Mouse (Mus musculus) cerebellum, adult (tissue): ENCODE results near the gene Prkag2.
A peak's percentile ranks its signal among the peaks of the same experiment; 100 is the strongest.

ENCODE experiments used
- ATAC-seq: cut with Nextera tagmentation; 2 replicates; pipeline ENCODE4 v1.9.2; 2017; ENCODE audit warnings: mild to moderate bottlenecking, moderate library complexity, mixed read lengths; ENCODE audit not compliant: insufficient number of reproducible peaks, low FRiP score, low TSS enrichment

Gene Prkag2

DNA sequence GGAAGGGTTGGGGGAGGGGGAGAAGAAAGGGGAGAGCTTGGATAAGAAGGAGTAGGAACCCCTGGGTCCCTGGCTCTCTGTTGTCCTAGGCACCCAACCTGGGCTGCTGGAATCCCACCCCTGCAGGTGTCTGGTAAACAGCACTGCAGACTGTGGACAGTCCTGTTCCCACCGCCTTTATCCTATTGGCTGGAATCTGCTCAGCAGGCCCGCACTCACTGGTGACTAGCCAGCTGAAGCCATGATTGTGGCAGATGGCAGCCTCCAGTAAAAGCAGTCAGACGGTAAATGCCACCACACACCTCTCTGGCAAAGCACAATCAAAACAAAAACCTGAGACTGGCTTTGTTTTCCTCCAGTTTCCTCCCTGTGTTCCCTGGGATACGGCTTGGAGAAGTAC lies 45.2 kb downstream of the Prkag2 start:
- peak; percentile 81 for ATAC-seq

DNA sequence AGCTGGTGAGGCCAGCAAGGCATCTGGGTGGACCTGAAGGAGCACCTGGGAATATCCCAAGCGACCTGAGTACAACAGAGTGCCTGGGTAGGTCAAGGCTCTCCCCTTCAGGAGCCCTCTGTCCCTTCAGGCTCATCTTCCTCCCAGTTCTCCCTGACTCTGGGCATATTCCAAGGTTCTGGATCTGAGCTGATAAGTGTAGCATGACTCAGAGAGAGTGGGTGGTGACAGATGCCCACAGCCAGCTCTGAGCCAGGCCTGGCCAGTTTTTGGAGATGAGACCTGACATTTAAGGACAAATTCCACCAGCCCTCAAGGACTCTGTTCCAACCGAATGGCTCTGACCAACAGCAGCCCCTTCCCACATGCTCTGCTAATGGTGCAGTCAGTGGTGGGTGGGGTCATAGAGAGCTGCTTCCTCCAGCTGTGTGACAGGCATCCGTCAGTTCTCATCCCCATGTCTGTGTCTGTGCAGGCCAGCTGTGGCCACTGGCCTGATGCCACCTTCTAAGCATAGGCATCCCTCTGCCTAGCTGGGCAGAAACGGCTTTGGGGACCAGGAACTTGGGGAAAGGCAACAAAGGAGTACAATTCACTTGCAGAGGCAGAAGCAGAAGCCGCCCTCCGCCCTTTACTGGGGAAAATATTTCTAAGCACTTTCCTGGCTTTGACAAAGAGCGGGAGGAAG lies 46.3 kb downstream of the Prkag2 start:
- peak; percentile 18; the same call in 1 of the 2 replicates for ATAC-seq

DNA sequence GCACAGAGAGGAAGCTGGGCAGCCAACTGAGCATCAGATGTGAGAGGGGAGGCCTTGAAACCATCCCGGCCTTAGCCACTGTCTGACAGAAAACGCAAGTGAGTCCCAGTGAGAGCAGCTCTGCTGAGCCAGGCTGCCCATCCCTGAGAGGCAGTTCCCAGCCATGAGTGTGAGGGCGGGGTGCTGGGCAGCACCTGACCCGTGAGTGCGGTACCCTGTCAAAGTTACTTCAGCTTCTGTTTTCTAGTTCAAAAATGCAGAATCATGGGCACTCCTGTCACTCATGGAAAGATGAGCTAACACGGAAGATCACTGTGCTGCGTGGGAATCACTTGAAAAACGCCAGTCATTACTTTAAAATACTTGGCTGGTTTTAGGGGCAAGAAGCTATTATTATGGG lies 49.6 kb downstream of the Prkag2 start:
- no peak for ATAC-seq

DNA sequence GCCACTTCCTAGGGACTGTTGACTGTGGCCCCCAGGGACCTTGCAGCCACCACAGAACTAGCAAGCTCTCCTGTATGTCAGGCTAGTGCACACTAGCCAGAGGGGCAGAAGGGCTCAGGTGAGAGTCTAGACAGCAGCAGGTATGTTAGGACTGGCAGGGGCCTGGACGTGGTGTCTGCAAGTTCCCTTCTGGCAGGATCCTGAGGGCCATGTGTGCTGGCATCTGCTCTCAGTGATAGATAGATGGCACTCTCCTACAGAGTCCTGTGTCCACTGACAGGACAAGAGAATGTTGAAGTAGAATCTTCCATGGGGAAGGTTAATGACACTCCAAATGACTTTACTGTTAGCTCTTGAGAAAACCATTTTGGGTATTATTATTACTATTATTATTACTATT lies 52.8 kb downstream of the Prkag2 start:
- 0 out of 2 replicates have a peak, but pooled peaks have one; percentile 49 for ATAC-seq

DNA sequence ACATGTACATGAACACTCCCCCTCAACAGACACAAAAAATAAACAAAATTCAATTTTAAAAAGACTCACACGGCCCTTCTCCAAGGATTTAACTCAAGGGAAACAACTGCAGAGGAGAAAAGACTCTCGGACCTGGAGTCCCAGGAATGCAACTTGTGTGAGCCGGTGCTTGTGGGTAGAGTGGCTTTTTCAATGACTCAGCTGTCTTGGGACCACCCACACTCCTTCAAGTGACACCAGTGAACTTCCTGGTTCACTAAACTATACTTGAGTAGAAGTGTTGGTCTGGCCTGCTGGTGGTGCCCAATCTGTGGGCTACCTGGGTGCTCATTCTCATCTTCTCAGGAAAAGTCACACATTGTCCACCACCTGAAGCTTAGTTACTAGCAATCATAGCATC lies 53.7 kb downstream of the Prkag2 start:
- no peak for ATAC-seq

DNA sequence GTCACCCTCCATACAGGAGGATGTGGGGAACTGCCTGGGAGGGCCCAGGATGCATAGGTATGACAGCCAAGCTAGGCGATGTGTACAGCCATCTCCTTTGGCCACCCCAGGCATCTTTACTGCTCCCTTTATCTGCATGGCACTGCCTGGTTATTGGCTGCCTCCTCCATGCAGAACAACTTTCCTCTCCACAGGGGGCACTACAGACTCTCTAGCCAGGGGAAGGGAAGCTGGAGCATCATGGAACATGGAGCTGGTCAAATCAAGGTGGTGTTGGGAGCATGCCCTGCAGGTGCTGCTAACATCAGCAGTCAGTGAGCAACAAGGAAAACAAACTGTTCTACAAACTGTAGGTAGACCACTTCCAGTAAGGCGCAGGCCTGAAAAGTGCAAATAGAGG lies 56.4 kb downstream of the Prkag2 start:
- ATAC-seq: no peak

DNA sequence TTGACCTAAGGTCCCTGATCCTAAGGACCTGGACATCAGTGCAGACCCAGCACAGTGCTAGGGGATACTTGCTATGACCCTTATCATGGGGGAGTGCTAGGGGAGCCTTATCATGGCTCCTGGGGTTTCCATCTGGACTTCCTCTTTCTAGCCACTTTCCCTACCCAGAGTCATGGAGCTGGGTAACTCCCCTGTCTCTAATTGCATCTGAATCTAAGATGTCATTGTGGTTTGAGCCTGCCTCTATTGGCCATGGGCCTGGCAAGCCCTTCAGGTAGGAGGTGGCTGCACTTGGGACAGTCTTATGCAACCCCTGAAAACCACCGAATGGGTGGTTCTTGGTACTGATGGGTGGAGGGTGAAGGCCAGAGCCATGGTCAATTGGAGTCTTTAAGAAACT lies 58.5 kb downstream of the Prkag2 start:
- no peak for ATAC-seq

DNA sequence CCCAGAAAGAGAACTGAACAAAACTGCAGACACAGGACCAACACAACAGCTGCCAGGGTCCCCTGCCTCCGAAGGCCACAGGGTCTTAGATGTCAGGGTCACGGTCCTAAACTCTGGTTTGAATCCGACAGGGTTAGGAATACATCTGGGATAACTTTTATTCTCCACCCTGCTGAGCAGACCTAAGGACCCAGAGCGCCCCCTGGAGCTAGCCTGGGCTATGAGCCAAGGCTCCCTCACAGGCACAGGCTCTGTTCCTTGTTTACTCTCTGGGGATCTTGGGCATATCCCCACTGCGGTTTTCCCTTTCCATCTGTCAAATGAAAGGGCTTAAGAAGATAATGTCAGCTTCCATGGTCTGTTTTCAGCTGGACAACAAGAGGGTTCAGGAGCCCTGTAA lies 59.1 kb downstream of the Prkag2 start:
- no peak for ATAC-seq

DNA sequence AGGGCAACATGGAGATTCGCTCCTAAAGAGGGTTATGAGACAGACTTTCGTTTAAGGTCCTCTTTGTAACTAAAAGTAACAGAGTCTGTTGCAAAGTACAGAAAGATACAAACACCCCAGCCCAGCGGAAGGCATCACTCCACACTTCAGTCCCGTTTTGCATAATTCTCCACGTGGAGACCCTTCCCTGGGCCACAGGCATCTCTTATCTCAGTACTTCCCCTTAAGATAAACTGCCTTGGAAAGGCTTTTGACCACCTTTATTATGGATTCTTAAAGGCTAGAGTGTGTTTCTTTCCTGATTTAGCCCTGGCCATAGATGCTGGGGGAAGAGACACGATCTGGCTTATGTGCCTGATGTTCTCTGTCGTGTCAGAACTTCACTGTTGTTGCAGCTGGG lies 59.5 kb downstream of the Prkag2 start:
- no peak for ATAC-seq

DNA sequence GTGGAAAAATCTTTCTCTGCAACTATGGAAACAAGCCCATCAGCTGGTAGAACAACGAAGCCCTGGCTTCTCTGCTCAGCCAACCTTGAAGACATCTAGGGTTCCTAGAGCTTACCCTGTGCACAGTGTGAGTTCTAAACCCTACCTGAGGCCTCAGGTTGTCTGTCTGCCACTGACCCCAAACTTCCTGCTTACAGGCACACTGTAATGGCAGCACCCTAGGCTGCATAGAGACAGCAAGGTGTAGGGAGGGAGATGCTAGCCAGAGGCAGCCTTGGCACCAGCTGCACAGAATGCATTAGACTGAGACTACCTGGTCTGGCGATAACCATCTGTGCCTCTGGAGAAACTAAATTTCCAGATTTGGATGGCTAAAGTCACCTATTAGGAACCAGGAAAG lies 61.6 kb downstream of the Prkag2 start:
- ATAC-seq: no peak

DNA sequence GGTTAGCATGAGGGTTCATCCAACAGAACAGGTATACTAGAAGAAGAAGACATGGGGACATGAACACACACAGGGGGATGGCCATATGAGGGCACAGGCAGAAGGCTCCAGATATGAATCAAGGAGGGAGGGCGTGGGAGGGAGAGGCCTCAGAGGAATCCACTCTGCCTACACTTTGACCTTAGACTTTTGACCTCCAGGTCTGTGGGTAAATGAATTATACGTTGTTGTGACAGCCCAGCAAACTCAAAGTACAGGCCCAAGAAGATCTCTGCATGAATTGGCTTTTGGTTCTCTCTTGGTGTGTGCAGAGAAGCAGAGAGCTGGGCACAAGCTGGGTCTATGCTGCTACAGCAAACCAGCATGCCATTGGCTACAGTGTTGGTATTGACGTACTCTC lies 65.1 kb downstream of the Prkag2 start:
- no peak for ATAC-seq

DNA sequence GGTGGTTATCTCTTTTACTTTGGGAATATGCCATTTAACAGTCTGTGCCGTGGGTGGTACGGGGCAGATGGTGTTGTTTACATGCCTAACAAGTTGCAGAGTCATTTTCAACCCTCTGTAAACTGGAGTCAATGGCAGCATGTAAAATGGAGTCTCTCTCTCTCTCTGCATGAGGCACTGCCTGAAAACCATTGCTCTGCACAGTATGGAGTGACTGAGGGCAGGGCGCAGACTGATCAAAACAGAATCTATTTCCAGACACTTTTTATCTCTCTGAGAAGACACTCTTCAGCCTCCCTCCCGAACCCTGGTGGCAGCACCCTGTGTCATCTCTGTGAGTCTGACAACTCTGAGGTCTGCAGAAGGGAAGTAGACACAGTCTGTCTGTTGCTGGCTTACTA lies 69.0 kb downstream of the Prkag2 start:
- no peak; the same call in 1 of the 2 replicates for ATAC-seq

DNA sequence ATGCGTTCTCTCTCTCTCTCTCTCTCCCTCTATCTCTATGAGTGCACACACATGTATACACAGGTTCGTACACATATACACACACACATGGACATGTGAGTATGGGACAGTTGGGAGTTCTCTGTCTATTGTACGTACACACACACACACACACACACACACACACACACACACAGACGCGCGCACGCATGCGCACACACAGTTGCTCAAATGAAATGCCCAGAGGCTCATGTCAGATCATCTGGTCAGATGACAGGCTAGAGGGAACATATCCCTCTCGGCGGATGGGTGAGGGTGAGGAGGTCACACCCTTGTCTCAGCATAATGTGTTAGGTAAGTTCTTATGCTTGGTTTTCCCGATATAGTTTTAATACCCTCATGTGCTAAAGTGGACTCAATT lies 69.4 kb downstream of the Prkag2 start:
- no peak for ATAC-seq

DNA sequence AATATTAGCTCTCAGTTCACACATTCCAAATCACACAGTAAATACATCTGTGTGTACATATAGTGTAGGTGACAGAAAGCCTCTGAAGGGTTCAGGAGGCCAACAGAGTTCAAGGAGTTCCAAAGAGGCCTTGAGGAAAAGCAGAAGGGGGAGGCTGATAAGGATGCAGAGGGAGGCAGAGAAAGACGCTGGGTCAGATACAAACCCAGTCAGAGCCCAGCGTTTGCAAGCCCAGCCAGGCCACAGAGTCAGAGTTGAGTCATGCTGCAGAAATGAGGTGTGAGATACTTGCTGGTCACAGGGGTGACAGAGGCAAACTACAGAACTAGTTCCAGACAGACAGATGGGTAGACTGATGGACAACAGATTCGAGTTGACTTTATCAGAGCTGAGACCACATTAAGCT lies 70.2 kb downstream of the Prkag2 start:
- no peak for ATAC-seq

DNA sequence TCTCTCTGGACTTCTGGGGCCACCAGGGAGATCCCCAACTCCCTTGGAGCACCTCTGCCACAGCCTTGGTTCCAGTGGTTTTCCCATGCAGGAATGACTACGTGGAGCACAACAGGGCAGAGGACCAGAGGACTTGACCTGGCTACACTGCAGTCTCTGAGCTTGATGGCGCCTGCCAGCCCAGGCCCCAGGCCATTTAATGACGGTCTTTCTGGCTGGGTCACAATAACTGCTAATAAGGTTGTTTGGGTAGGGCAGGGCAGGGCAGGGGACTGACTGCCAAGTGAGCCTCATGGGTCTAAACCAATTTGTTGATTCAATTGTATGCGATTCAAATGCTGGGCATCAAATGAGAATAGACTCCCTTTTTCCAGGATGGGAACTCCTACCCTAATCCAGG lies 72.8 kb downstream of the Prkag2 start:
- no peak for ATAC-seq

DNA sequence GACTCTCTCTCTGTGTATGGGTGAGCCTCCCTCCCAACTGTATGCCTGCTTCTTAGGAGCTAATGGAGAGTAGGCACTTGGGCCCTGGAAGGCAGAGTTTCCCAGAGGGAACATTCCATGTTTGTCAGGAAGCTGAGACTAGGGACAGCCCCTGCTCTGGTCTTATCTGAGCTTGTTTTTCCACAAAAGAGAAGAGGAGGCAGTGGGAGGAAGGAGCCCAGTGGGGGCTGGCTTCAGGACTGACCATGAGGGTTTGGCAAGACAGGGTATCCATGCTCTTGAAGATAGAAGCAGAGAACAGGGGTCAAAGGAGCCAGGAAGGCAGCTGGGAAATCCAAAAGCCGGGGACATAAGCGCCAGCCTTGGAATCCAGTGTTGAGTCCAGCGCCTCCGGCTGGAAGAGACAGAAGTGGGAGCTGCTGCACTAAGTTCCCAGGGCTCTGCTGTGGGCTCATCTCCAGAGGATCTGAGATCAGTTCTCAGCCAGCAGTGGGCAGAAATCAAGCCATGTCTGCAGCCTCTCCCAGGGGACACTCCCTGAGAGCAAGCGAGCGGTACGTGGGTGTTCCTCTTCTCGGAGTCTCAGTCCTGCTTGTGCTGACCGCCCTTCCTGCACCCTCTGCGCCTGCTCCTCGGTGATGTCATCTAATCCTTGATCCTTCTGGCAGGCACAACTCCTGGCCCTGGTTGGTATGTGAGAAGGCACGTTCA lies 75.0 kb downstream of the Prkag2 start:
- ATAC-seq: no peak

DNA sequence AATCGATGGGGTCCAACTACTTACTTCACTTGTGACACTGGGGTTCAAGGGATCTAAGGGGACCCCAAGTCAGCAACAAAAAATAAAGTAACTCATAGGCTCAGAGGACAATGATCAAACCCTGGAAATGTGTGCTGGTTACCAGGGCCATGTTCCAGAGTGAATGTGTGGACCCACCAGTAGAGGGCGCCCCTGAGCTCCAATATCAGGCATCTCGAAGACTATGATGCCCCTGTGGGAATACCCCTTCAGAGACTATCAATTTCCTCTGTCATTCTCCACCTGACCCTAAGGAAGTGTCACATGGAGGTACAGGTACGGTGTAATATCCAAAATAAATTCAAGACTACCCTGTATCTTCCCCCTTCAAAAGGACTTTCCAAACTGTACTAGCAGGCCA lies 77.5 kb downstream of the Prkag2 start:
- ATAC-seq: no peak

DNA sequence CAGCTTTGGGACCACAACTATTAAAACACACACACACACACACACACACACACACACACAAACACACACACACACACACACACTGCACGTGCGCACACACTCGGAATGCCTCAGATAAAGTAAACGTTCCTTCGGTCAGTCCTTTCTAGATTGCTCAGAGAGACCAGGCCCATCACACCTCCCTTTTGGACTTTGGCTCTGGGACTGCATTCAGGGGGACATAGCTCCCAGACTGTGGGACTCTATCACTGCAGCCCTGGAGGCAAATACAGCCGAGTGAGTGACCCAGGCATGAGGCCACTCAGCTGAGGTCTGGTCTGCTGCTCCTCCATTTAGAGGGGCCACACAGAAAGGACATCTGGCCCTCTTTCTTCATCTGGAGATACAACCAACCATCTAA lies 81.2 kb downstream of the Prkag2 start:
- ATAC-seq: no peak

DNA sequence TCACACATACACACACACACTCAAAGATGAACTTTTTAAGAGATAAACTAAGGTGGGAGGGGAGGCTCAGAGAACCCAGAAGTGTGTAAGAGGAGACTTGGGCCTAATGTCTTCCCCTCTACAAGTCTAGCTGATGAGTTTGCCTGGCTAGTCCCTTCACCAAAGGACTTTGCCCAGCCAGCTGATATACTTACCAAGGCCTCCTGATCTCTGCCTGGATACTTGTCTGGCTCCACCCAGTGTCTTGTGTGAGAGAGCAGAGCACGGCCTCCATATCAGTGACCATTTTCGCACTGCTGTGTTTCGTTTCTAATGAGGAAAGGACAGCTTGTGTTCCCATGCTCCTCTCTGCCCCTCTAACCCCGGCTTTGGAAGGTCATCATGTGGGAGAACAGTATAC lies 88.3 kb downstream of the Prkag2 start:
- no peak for ATAC-seq

DNA sequence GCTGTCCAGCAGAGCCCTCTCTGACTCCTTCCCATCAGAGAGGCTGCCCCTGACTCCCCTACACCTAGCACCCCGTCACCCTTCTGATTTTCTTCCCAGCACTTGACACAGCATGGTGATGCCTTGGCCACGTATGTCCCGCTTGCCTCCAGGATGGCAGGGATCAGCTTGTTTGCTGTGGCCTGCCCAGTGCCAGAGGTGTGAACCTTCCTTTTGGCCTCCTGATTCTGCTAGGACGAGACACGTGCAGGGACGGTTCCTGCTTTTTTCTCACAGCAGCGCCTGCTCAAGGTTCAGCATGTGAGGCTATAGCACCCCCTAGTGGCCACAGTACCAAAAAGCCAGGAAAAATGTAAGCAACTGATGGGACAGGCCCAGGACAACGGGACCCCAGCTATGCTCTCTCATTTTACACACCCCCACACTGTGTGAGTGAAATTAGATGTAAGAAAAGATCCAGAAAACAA lies 89.4 kb downstream of the Prkag2 start:
- peak; percentile 32; the same call in 1 of the 2 replicates for ATAC-seq

DNA sequence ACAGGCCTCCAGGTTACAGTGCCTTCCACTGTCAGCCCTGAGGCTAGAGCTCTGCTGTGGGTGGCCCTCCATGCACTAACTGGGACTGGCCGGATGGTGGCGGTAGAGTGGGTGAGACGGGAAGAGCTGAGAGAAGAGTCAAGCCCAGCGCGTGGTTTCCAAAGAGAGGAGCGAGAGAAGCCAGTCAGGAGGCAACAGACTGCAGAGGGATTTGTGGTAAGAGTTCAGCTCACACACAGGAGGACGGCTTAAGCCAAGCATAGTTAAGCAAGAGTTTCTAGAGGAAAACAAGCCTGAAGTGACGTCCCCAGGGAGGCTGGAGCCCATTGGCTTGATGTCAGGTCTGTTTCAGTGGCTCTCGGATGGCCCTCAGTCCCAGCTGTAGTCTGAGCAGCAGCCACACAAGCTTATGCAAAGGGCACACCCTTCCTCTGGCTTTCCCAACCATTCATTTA lies 90.0 kb downstream of the Prkag2 start:
- ATAC-seq: peak; percentile 72

DNA sequence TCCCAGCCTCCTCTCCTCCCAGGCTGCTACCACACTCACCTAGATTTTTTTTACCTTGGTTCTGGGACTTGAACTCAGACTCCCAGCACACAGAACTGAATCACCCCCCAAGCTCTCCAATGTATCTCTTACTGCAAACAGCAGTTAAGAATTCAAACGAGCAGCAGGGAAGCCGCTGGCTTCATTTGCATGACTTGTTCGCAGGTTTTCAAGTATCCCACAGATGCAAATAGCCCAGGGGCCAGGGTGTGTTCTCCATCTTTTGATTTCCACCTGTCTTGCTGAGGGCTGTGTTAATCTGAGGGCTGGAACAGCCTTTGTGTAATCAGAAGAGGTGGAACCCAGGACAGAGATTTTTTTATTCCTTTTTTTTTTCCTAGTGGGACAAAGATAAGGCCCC lies 90.7 kb downstream of the Prkag2 start:
- no peak for ATAC-seq
